Mouse (Mus musculus) lung, postnatal 0 days (tissue): ENCODE measurements around the gene Lrg1. TPM values are rescaled to one million over a fixed set of nuclear protein-coding genes. Genes with fewer than 3 reads are reported as not detected.
"Not testable (repeated sequence)": the region's sequence is repeated elsewhere in the genome, so short reads cannot be mapped to it uniquely, and the experiment has no call there.

Source experiments
- ATAC-seq: fragments of 200-750 bp; cut with Nextera tagmentation; 2 replicates; pipeline ENCODE4 v1.8.0; 2017; ENCODE audit warnings: moderate library complexity
- DNase-seq: peaks from one replicate; pipeline ENCODE4 v3.0.0-alpha.2; 2016; ENCODE audit warnings: low spot score
- H3K27ac ChIP-seq: fragments of 300-500 bp; sonication (generic); 2 replicates; pipeline ENCODE4 v1.5.1; 2014; ENCODE audit warnings: antibody characterized with exemption, mild to moderate bottlenecking, low read length, mixed read lengths
- H3K27me3 ChIP-seq: fragments of 300-500 bp; sonication (generic); replicated peaks from 2 replicates; pipeline ENCODE4 v1.6.1; 2014; ENCODE audit warnings: low read length, mixed read lengths; ENCODE audit not compliant: insufficient read depth
- H3K36me3 ChIP-seq: fragments of 300-500 bp; sonication (generic); 2 replicates; pipeline ENCODE4 v1.6.1; 2014; ENCODE audit warnings: low read length, mixed read lengths; ENCODE audit not compliant: insufficient read depth
- H3K4me1 ChIP-seq: fragments of 300-500 bp; sonication (generic); 2 replicates; pipeline ENCODE4 v1.6.1; 2014; ENCODE audit warnings: antibody characterized with exemption, low read depth, low read length, mixed read lengths; ENCODE audit not compliant: insufficient read depth
- H3K4me2 ChIP-seq: fragments of 300-500 bp; sonication (generic); replicated peaks from 2 replicates; pipeline ENCODE4 v1.6.1; 2014; ENCODE audit warnings: low read depth, mild to moderate bottlenecking, low read length, moderate library complexity, mixed read lengths
- H3K4me3 ChIP-seq: fragments of 300-500 bp; sonication (generic); 2 replicates; pipeline ENCODE4 v1.5.1; 2014; ENCODE audit warnings: low read depth, low read length
- H3K9ac ChIP-seq: fragments of 300-500 bp; sonication (generic); replicated peaks from 2 replicates; pipeline ENCODE4 v1.6.1; 2014; ENCODE audit warnings: low read depth, mild to moderate bottlenecking
- H3K9me3 ChIP-seq: fragments of 300-500 bp; sonication (generic); 2 replicates; pipeline ENCODE4 v1.6.1; 2016; ENCODE audit warnings: low read length, mixed read lengths
- CTCF ChIP-seq: IDR thresholded peaks from 2 replicates; pipeline ENCODE4 v1.5.1; 2016; ENCODE audit warnings: antibody characterized with exemption, mild to moderate bottlenecking
- EP300 ChIP-seq: IDR thresholded peaks from 2 replicates; pipeline ENCODE4 v1.6.1; 2016; ENCODE audit warnings: antibody characterized with exemption, mild to moderate bottlenecking, control low read depth
- WGBS: fragments of 180-500 bp; shearing (Covaris S2); extraction: QIAGEN DNeasy Blood & Tissue Kit; methylation state at CpG from one replicate; pipeline ENCODE4 v1.1.7; 2014; 5-methylcytosine and 5-hydroxymethylcytosine counted together
- polyA plus RNA-seq: library from polyadenylated mRNA; unstranded; fragments of >200 nt; fragmentation: Nextera tagmentation; extraction: Ambion mirVana; gene quantifications from 2 replicates; pipeline ENCODE4 v1.2.1, GENCODE M21; 2015

The Lrg1 gene
- polyA plus RNA-seq, 1 experiment from 2014 or later = 36.3 TPM

GRCm38 (mm10) chr17:56107736-56108135 is 14.1 kb downstream of the Lrg1 start:
- no peak overlapping the region for H3K4me3 ChIP-seq
- H3K27me3 ChIP-seq = no peaks in the 10 kb centered on the region
- ATAC-seq (no peak), DNase-seq (no peak)
- 0 out of 2 replicates have a peak, but pooled peaks cover 3% of the 10 kb centered on the region for H3K36me3 ChIP-seq
- H3K9ac ChIP-seq = no peak overlapping the region
- no peaks in the 10 kb centered on the region for H3K9me3 ChIP-seq
- no peaks in the 10 kb centered on the region for H3K4me1 ChIP-seq
- H3K27ac ChIP-seq = no peak overlapping the region
- H3K4me2 ChIP-seq = no peak overlapping the region
- WGBS = 65% methylated on average over 2 of the region's 2 CpGs
- TF ChIP-seq CTCF (no peak), EP300 (no peak)

- no peak overlapping the region for H3K9ac ChIP-seq
- H3K4me2 ChIP-seq = no peak overlapping the region
- H3K36me3 ChIP-seq = peaks cover 10% of the 10 kb centered on the region; the same call in 1 of the 2 replicates
- ATAC-seq (no peak), DNase-seq (no peak)
- no peak for TF ChIP-seq EP300
- TF ChIP-seq CTCF = no peak
- no peaks in the 10 kb centered on the region for H3K4me1 ChIP-seq
- WGBS = 68% methylated on average over 4 of the region's 4 CpGs
- H3K9me3 ChIP-seq = no peaks in the 10 kb centered on the region
- no peak overlapping the region for H3K4me3 ChIP-seq
- no peak overlapping the region for H3K27ac ChIP-seq
- no peaks in the 10 kb centered on the region for H3K27me3 ChIP-seq
Measured at GRCm38 (mm10) chr17:56106981-56107380, 14.8 kb downstream of the Lrg1 start.

GRCm38 (mm10) chr17:56106436-56106835 is 15.4 kb downstream of the Lrg1 start:
- DNase-seq, ATAC-seq, H3K4me2 ChIP-seq, H3K27ac ChIP-seq, H3K4me1 ChIP-seq, H3K4me3 ChIP-seq, H3K9ac ChIP-seq, H3K27me3 ChIP-seq, H3K9me3 ChIP-seq: not testable (repeated sequence)
- 96% methylated on average over 4 of the region's 4 CpGs for WGBS
- peaks cover 11% of the 10 kb centered on the region; the same call in 1 of the 2 replicates for H3K36me3 ChIP-seq

GRCm38 (mm10) chr17:56104821-56105220 is 17.0 kb downstream of the Lrg1 start:
- H3K4me2 ChIP-seq, DNase-seq, H3K27me3 ChIP-seq, H3K9me3 ChIP-seq, H3K4me3 ChIP-seq, H3K27ac ChIP-seq, H3K4me1 ChIP-seq, H3K9ac ChIP-seq, ATAC-seq: not testable (repeated sequence)
- H3K36me3 ChIP-seq = peaks cover 24% of the 10 kb centered on the region; the same call in 1 of the 2 replicates
- 94% methylated on average over 2 of the region's 5 CpGs for WGBS

- H3K4me3 ChIP-seq = no peak overlapping the region
- no peaks in the 10 kb centered on the region for H3K9me3 ChIP-seq
- no peak overlapping the region for H3K9ac ChIP-seq
- no peak overlapping the region for H3K27ac ChIP-seq
- DNase-seq (no peak), ATAC-seq (no peak)
- no peaks in the 10 kb centered on the region for H3K4me1 ChIP-seq
- TF ChIP-seq EP300 = no peak
- no peak for TF ChIP-seq CTCF
- 92% methylated on average over 8 of the region's 8 CpGs for WGBS
- H3K27me3 ChIP-seq = no peaks in the 10 kb centered on the region
- no peak overlapping the region for H3K4me2 ChIP-seq
- H3K36me3 ChIP-seq = peaks cover 29% of the 10 kb centered on the region
Measured at GRCm38 (mm10) chr17:56103465-56104285, 18.1 kb downstream of the Lrg1 start.

- no peaks in the 10 kb centered on the region for H3K9me3 ChIP-seq
- ATAC-seq = no peak
- peaks cover 30% of the 10 kb centered on the region for H3K36me3 ChIP-seq
- WGBS = 92% methylated on average over 9 of the region's 9 CpGs
- no peak for TF ChIP-seq CTCF
- TF ChIP-seq EP300 = no peak
- no peak overlapping the region for H3K4me2 ChIP-seq
- DNase-seq = no peak
- no peak overlapping the region for H3K4me3 ChIP-seq
- no peak overlapping the region for H3K9ac ChIP-seq
- H3K4me1 ChIP-seq = no peaks in the 10 kb centered on the region
- no peak overlapping the region for H3K27ac ChIP-seq
- H3K27me3 ChIP-seq = no peaks in the 10 kb centered on the region
Measured at GRCm38 (mm10) chr17:56102927-56103326, 18.9 kb downstream of the Lrg1 start.
